Mouse (Mus musculus) erythroblast, adult 5-6 weeks (primary cell): ENCODE measurements around the gene Gm11555. TPM values are rescaled to one million over a fixed set of nuclear protein-coding genes. Genes with fewer than 3 reads are reported as not detected.
"Not testable (repeated sequence)": the region's sequence is repeated elsewhere in the genome, so short reads cannot be mapped to it uniquely, and the experiment has no call there.

Source experiments
- ATAC-seq: replicated peaks from 2 replicates; pipeline ENCODE4 v1.8.0; 2016; ENCODE audit warnings: moderate number of reproducible peaks, mild to moderate bottlenecking, moderate TSS enrichment, inconsistent platforms; ENCODE audit not compliant: poor library complexity, low FRiP score, severe bottlenecking
- total RNA-seq, 2 experiments: library from RNA; stranded (forward) in 1 of 2; stranded (reverse) in 1 of 2; fragments of 150-400 nt in 1 of 2; fragments of 200-764, 138-1000 nt in 1 of 2; gene quantifications; 2 replicates each; pipeline versions ENCODE4 v1.2.3 to v1.2.4; 2015 to 2017; ENCODE audit warnings: low replicate concordance in 2 of 2

Gm11555 gene
- total RNA-seq, 2 experiments from 2014 or later: not detected

GRCm38 (mm10) chr11:99609126-99609525, 40.9 kb downstream of the Gm11555 start:
- ATAC-seq: no peak

GRCm38 (mm10) chr11:99603208-99603607, 46.8 kb downstream of the Gm11555 start, which contains the start of gene Gm11938:
Gene Gm11938, minus strand, starts transcription at chr11:99603308.
- ATAC-seq: not testable (repeated sequence)

Other genes with a start within 250 kb of the Gm11555 start
Only the 30 nearest of the 38 such genes appear.
- not detected in 2 replicates for gene Krt23, start 157.1 kb downstream of the Gm11555 start, total RNA-seq (2015; ENCODE audit: low replicate concordance)
- not detected in 2 replicates for gene Krt23, start 157.1 kb downstream of the Gm11555 start, total RNA-seq (2017; ENCODE audit: low replicate concordance)
- gene Krt39, start 128.9 kb downstream of the Gm11555 start, total RNA-seq (2015; ENCODE audit: low replicate concordance): not detected in 2 replicates
- 0.70 TPM in 1 of 2 replicates, not detected in the other for gene Krt39, start 128.9 kb downstream of the Gm11555 start, total RNA-seq (2017; ENCODE audit: low replicate concordance)
- not detected in 2 replicates for gene Krt40, start 107.1 kb downstream of the Gm11555 start, total RNA-seq (2015; ENCODE audit: low replicate concordance)
- gene Krt40, start 107.1 kb downstream of the Gm11555 start, total RNA-seq (2017; ENCODE audit: low replicate concordance): not detected in 2 replicates
- gene Krtap3-3, start 99.4 kb downstream of the Gm11555 start, total RNA-seq (2015; ENCODE audit: low replicate concordance): not detected in 2 replicates
- gene Krtap3-3, start 99.4 kb downstream of the Gm11555 start, total RNA-seq (2017; ENCODE audit: low replicate concordance): not detected in 2 replicates
- not detected in 2 replicates for gene Krtap3-2, start 93.4 kb downstream of the Gm11555 start, total RNA-seq (2015; ENCODE audit: low replicate concordance)
- gene Krtap3-2, start 93.4 kb downstream of the Gm11555 start, total RNA-seq (2017; ENCODE audit: low replicate concordance): not detected in 2 replicates
- gene Gm11939, start 90.8 kb downstream of the Gm11555 start, total RNA-seq (2015; ENCODE audit: low replicate concordance): not detected in 2 replicates
- gene Gm11939, start 90.8 kb downstream of the Gm11555 start, total RNA-seq (2017; ENCODE audit: low replicate concordance): not detected in 2 replicates
- gene Krtap3-1, start 83.6 kb downstream of the Gm11555 start, total RNA-seq (2015; ENCODE audit: low replicate concordance): not detected in 2 replicates
- not detected in 2 replicates for gene Krtap3-1, start 83.6 kb downstream of the Gm11555 start, total RNA-seq (2017; ENCODE audit: low replicate concordance)
- gene Krtap1-5, start 69.2 kb downstream of the Gm11555 start, total RNA-seq (2015; ENCODE audit: low replicate concordance): not detected in 2 replicates
- gene Krtap1-5, start 69.2 kb downstream of the Gm11555 start, total RNA-seq (2017; ENCODE audit: low replicate concordance): not detected in 2 replicates
- not detected in 2 replicates for gene Krtap1-4, start 66.6 kb downstream of the Gm11555 start, total RNA-seq (2015; ENCODE audit: low replicate concordance)
- not detected in 2 replicates for gene Krtap1-4, start 66.6 kb downstream of the Gm11555 start, total RNA-seq (2017; ENCODE audit: low replicate concordance)
- gene Krtap1-3, start 58.9 kb downstream of the Gm11555 start, total RNA-seq (2015; ENCODE audit: low replicate concordance): not detected in 2 replicates
- gene Krtap1-3, start 58.9 kb downstream of the Gm11555 start, total RNA-seq (2017; ENCODE audit: low replicate concordance): not detected in 2 replicates
- not detected in 2 replicates for gene Krtap9-3, start 52.1 kb downstream of the Gm11555 start, total RNA-seq (2015; ENCODE audit: low replicate concordance)
- gene Krtap9-3, start 52.1 kb downstream of the Gm11555 start, total RNA-seq (2017; ENCODE audit: low replicate concordance): not detected in 2 replicates
- not detected in 2 replicates for gene Gm11938, start 46.9 kb downstream of the Gm11555 start, total RNA-seq (2015; ENCODE audit: low replicate concordance)
- gene Gm11938, start 46.9 kb downstream of the Gm11555 start, total RNA-seq (2017; ENCODE audit: low replicate concordance): not detected in 2 replicates
- gene Gm11937, start 40.0 kb downstream of the Gm11555 start, total RNA-seq (2015; ENCODE audit: low replicate concordance): not detected in 2 replicates
- gene Gm11937, start 40.0 kb downstream of the Gm11555 start, total RNA-seq (2017; ENCODE audit: low replicate concordance): not detected in 2 replicates
- gene Krtap2-4, start 35.4 kb downstream of the Gm11555 start, total RNA-seq (2015; ENCODE audit: low replicate concordance): not detected in 2 replicates
- gene Krtap2-4, start 35.4 kb downstream of the Gm11555 start, total RNA-seq (2017; ENCODE audit: low replicate concordance): not detected in 2 replicates
- not detected in 2 replicates for gene Gm11562, start 29.8 kb downstream of the Gm11555 start, total RNA-seq (2015; ENCODE audit: low replicate concordance)
- gene Gm11562, start 29.8 kb downstream of the Gm11555 start, total RNA-seq (2017; ENCODE audit: low replicate concordance): not detected in 2 replicates
- not detected in 2 replicates for gene Krtap4-1, start 22.0 kb downstream of the Gm11555 start, total RNA-seq (2015; ENCODE audit: low replicate concordance)
- gene Krtap4-1, start 22.0 kb downstream of the Gm11555 start, total RNA-seq (2017; ENCODE audit: low replicate concordance): not detected in 2 replicates
- gene Krtap4-2, start 15.2 kb downstream of the Gm11555 start, total RNA-seq (2015; ENCODE audit: low replicate concordance): not detected in 2 replicates
- not detected in 2 replicates for gene Krtap4-2, start 15.2 kb downstream of the Gm11555 start, total RNA-seq (2017; ENCODE audit: low replicate concordance)
- gene Krtap4-7, start 6.1 kb downstream of the Gm11555 start, total RNA-seq (2015; ENCODE audit: low replicate concordance): not detected in 2 replicates
- gene Krtap4-7, start 6.1 kb downstream of the Gm11555 start, total RNA-seq (2017; ENCODE audit: low replicate concordance): not detected in 2 replicates
- not detected in 2 replicates for gene Gm11563, start 8.7 kb upstream of the Gm11555 start, total RNA-seq (2015; ENCODE audit: low replicate concordance)
- not detected in 2 replicates for gene Gm11563, start 8.7 kb upstream of the Gm11555 start, total RNA-seq (2017; ENCODE audit: low replicate concordance)
- gene Krtap4-6, start 15.7 kb upstream of the Gm11555 start, total RNA-seq (2015; ENCODE audit: low replicate concordance): not detected in 2 replicates
- gene Krtap4-6, start 15.7 kb upstream of the Gm11555 start, total RNA-seq (2017; ENCODE audit: low replicate concordance): not detected in 2 replicates
- not detected in 2 replicates for gene Gm14190, start 40.5 kb upstream of the Gm11555 start, total RNA-seq (2015; ENCODE audit: low replicate concordance)
- gene Gm14190, start 40.5 kb upstream of the Gm11555 start, total RNA-seq (2017; ENCODE audit: low replicate concordance): not detected in 2 replicates
- gene Gm14180, start 84.1 kb upstream of the Gm11555 start, total RNA-seq (2015; ENCODE audit: low replicate concordance): not detected in 2 replicates
- not detected in 2 replicates for gene Gm14180, start 84.1 kb upstream of the Gm11555 start, total RNA-seq (2017; ENCODE audit: low replicate concordance)
- gene Gm11595, start 122.7 kb upstream of the Gm11555 start, total RNA-seq (2015; ENCODE audit: low replicate concordance): not detected in 2 replicates
- not detected in 2 replicates for gene Gm11595, start 122.7 kb upstream of the Gm11555 start, total RNA-seq (2017; ENCODE audit: low replicate concordance)
- not detected in 2 replicates for gene Krtap4-8, start 130.5 kb upstream of the Gm11555 start, total RNA-seq (2015; ENCODE audit: low replicate concordance)
- not detected in 2 replicates for gene Krtap4-8, start 130.5 kb upstream of the Gm11555 start, total RNA-seq (2017; ENCODE audit: low replicate concordance)
- not detected in 2 replicates for gene Krtap4-9, start 135.0 kb upstream of the Gm11555 start, total RNA-seq (2015; ENCODE audit: low replicate concordance)
- not detected in 2 replicates for gene Krtap4-9, start 135.0 kb upstream of the Gm11555 start, total RNA-seq (2017; ENCODE audit: low replicate concordance)
- gene Gm11596, start 143.2 kb upstream of the Gm11555 start, total RNA-seq (2015; ENCODE audit: low replicate concordance): not detected in 2 replicates
- gene Gm11596, start 143.2 kb upstream of the Gm11555 start, total RNA-seq (2017; ENCODE audit: low replicate concordance): not detected in 2 replicates
- gene Gm11569, start 148.7 kb upstream of the Gm11555 start, total RNA-seq (2015; ENCODE audit: low replicate concordance): not detected in 2 replicates
- not detected in 2 replicates for gene Gm11569, start 148.7 kb upstream of the Gm11555 start, total RNA-seq (2017; ENCODE audit: low replicate concordance)
- gene Gm11554, start 154.2 kb upstream of the Gm11555 start, total RNA-seq (2015; ENCODE audit: low replicate concordance): not detected in 2 replicates
- not detected in 2 replicates for gene Gm11554, start 154.2 kb upstream of the Gm11555 start, total RNA-seq (2017; ENCODE audit: low replicate concordance)
- gene Krtap4-13, start 159.7 kb upstream of the Gm11555 start, total RNA-seq (2015; ENCODE audit: low replicate concordance): not detected in 2 replicates
- not detected in 2 replicates for gene Krtap4-13, start 159.7 kb upstream of the Gm11555 start, total RNA-seq (2017; ENCODE audit: low replicate concordance)
- not detected in 2 replicates for gene Gm11564, start 165.4 kb upstream of the Gm11555 start, total RNA-seq (2015; ENCODE audit: low replicate concordance)
- not detected in 2 replicates for gene Gm11564, start 165.4 kb upstream of the Gm11555 start, total RNA-seq (2017; ENCODE audit: low replicate concordance)